Mouse (Mus musculus): ENCODE results near the gene Mrps18b. TPM values are rescaled to one million over a fixed set of nuclear protein-coding genes. Genes with fewer than 3 reads are reported as not detected.

The Mrps18b gene
- 10 to 100 TPM; 68.4 to 80.0 TPM for polyA plus RNA-seq (2017; shearing (Covaris generic))

GRCm38 (mm10) chr17:35916297-35917142, at the start of gene Mrps18b, which contains the start of gene Ppp1r10:
Gene Mrps18b, minus strand, starts transcription at chr17:35916389.
Gene Ppp1r10, plus strand, starts transcription at chr17:35916434.

GRCm38 (mm10) chr17:35909919-35910369, 6.2 kb downstream of the Mrps18b start, which contains the start of gene Atat1:
Gene Atat1, minus strand, starts transcription at chr17:35910075.

GRCm38 (mm10) chr17:35896781-35897643, 19.2 kb downstream of the Mrps18b start, which contains the start of gene 2310061I04Rik:
Gene 2310061I04Rik, minus strand, starts transcription at chr17:35897431.

GRCm38 (mm10) chr17:35879245-35880057, 36.7 kb downstream of the Mrps18b start, which contains the start of gene Dhx16:
Gene Dhx16, plus strand, starts transcription at chr17:35879819.

GRCm38 (mm10) chr17:35865481-35866280, 50.5 kb downstream of the Mrps18b start, which contains the start of gene Ppp1r18:
Gene Ppp1r18, plus strand, starts transcription at chr17:35865593.

GRCm38 (mm10) chr17:35861198-35861857, 54.9 kb downstream of the Mrps18b start, which contains the start of gene Nrm:
Gene Nrm, plus strand, starts transcription at chr17:35861318.

Other genes starting within 250 kb of the Mrps18b start
- gene Vars2, start 248.8 kb downstream of the Mrps18b start, polyA plus RNA-seq (2017; shearing (Covaris generic)), result 10 to 100 TPM; 27.1 to 30.7 TPM
- gene Gtf2h4, start 242.7 kb downstream of the Mrps18b start, polyA plus RNA-seq (2017; shearing (Covaris generic)), result 10 to 100 TPM; 24.3 to 29.4 TPM
- 10 to 100 TPM in 1 of 2 experiments, 1 to 10 TPM in 1; 6.2 to 13.2 TPM for gene Ddr1, start 211.8 kb downstream of the Mrps18b start, polyA plus RNA-seq (2017; shearing (Covaris generic))
- gene Ier3, start 94.7 kb downstream of the Mrps18b start, polyA plus RNA-seq (2017; shearing (Covaris generic)), result 10 to 100 TPM in 1 of 2 experiments, 1 to 10 TPM in 1; 1.3 to 15.6 TPM
- gene Flot1, start 93.2 kb downstream of the Mrps18b start, polyA plus RNA-seq (2017; shearing (Covaris generic)), result 10 to 100 TPM; 50.7 to 73.5 TPM
- 100 to 1,000 TPM in 1 of 2 experiments, 10 to 100 TPM in 1; 97.3 to 106 TPM for gene Tubb5, start 78.1 kb downstream of the Mrps18b start, polyA plus RNA-seq (2017; shearing (Covaris generic))
- gene Mdc1, start 74.9 kb downstream of the Mrps18b start, polyA plus RNA-seq (2017; shearing (Covaris generic)), result 10 to 100 TPM; 11.1 to 14.2 TPM
- gene Nrm, start 55.1 kb downstream of the Mrps18b start, polyA plus RNA-seq (2017; shearing (Covaris generic)), result 10 to 100 TPM; 18.1 to 29.3 TPM
- 100 to 1,000 TPM; 514 to 647 TPM for gene Ppp1r18, start 50.8 kb downstream of the Mrps18b start, polyA plus RNA-seq (2017; shearing (Covaris generic))
- gene Dhx16, start 36.6 kb downstream of the Mrps18b start, polyA plus RNA-seq (2017; shearing (Covaris generic)), result 10 to 100 TPM; 63.2 to 63.3 TPM
- gene 2310061I04Rik, start 19.0 kb downstream of the Mrps18b start, polyA plus RNA-seq (2017; shearing (Covaris generic)), result 10 to 100 TPM; 46.1 to 55.6 TPM
- gene Atat1, start 6.3 kb downstream of the Mrps18b start, polyA plus RNA-seq (2017; shearing (Covaris generic)), result 10 to 100 TPM; 17.2 to 20.9 TPM
- 10 to 100 TPM; 51.4 to 69.4 TPM for gene Ppp1r10, start within 50 bp of the Mrps18b start, polyA plus RNA-seq (2017; shearing (Covaris generic))
- gene Abcf1, start 53.4 kb upstream of the Mrps18b start, polyA plus RNA-seq (2017; shearing (Covaris generic)), result 100 to 1,000 TPM; 127 to 153 TPM
- 10 to 100 TPM; 72.7 to 92.0 TPM for gene Gnl1, start 63.5 kb upstream of the Mrps18b start, polyA plus RNA-seq (2017; shearing (Covaris generic))
- 10 to 100 TPM; 42.7 to 43.0 TPM for gene Prr3, start 63.8 kb upstream of the Mrps18b start, polyA plus RNA-seq (2017; shearing (Covaris generic))
- 10 to 100 TPM; 21.7 to 27.2 TPM for gene H2-T24, start 104.2 kb upstream of the Mrps18b start, polyA plus RNA-seq (2017; shearing (Covaris generic))
- gene H2-T23, start 116.5 kb upstream of the Mrps18b start, polyA plus RNA-seq (2017; shearing (Covaris generic)), result 100 to 1,000 TPM; 636 to 770 TPM
- 100 to 1,000 TPM; 196 to 203 TPM for gene H2-T22, start 126.4 kb upstream of the Mrps18b start, polyA plus RNA-seq (2017; shearing (Covaris generic))
- gene Gm6034, start 126.6 kb upstream of the Mrps18b start, polyA plus RNA-seq (2017; shearing (Covaris generic)), result under 1 TPM; 0.31 to 0.40 TPM
- not detected for gene Gm11127, start 142.0 kb upstream of the Mrps18b start, polyA plus RNA-seq (2017; shearing (Covaris generic))
- 1 to 10 TPM in 1 of 2 experiments, under 1 TPM in 1; 0.40 to 1.5 TPM for gene Gm19684, start 205.3 kb upstream of the Mrps18b start, polyA plus RNA-seq (2017; shearing (Covaris generic))
- not detected for gene Gm7030, start 213.0 kb upstream of the Mrps18b start, polyA plus RNA-seq (2017; shearing (Covaris generic))